9 mouse cellular contexts compared by ENCODE assay signal in the genomic region with DNA sequence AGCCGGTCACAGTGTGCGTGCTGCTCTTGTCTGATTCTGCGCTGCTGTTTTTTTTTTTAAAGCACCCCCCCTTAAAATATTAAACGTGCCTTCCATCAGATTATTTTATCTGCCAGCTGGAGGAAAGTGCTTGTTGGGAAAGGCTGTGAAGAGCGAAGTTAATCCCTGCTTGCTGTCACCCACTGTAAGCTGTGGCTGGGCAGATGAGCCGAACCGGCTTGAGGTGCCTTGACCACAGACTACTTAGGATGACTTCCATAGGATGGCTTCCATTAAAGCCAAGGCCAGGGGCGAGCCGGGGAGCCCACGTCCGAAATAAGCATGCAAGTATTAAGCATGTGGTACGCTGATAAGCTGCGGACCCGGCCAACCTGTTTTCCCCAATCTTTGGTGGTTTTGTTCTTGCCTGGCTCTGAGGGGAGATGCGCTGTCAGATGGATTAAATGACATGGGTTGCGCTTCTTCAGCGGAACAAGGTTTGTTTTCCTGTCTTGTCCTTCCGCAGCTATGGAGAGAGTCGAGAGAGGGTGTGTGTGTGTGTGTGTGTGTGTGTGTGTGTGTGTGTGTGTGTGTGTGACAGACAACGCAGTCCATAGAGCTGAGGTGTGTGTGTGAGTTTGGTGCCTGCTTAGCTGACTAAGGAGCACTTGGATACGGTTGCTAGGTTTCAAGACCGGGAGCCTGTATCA.
DNase-seq lines count a peak whose midpoint lies in the region; ATAC-seq lines count a peak whose summit lies in the region.
"Had no signal": no experiment of that assay in that cellular context is flagged by ENCODE, and none has a peak within 500 bp of the region (broad histone marks: within the 10 kb centered on the region; RNA-seq: fewer than 3 reads in every experiment).

No protein-coding gene starts in this region.

- H3K9me3 ChIP-seq in midbrain, embryonic 11.5 days (ENCODE audit: control insufficient read depth, low read length), result no peaks in the 10 kb centered on the region
- no peaks in the 10 kb centered on the region for H3K9me3 ChIP-seq in midbrain, embryonic 10.5 days (replicated peaks)
- H3K9me3 ChIP-seq in hindbrain, embryonic 16.5 days (ENCODE audit: control insufficient read depth, low read length), result no peaks in the 10 kb centered on the region
- no peaks in the 10 kb centered on the region for H3K9me3 ChIP-seq in midbrain, embryonic 12.5 days
- no peaks in the 10 kb centered on the region for H3K9me3 ChIP-seq in kidney, embryonic 16.5 days (ENCODE audit: low read length)

- H3K4me1 ChIP-seq in midbrain, embryonic 11.5 days (ENCODE audit: control insufficient read depth, insufficient read depth, low read length), result no peaks in the 10 kb centered on the region
- H3K4me1 ChIP-seq in midbrain, embryonic 10.5 days, result peaks cover 11% of the 10 kb centered on the region
- H3K4me1 ChIP-seq in hindbrain, embryonic 16.5 days (ENCODE audit: control insufficient read depth, insufficient read depth, low read depth, low read length), result peaks cover 7% of the 10 kb centered on the region
- H3K4me1 ChIP-seq in midbrain, embryonic 12.5 days, result peaks cover 14% of the 10 kb centered on the region
- no peaks in the 10 kb centered on the region for H3K4me1 ChIP-seq in kidney, embryonic 16.5 days (ENCODE audit: insufficient read depth, low read length)

- no peak overlapping the region for H3K4me2 ChIP-seq in midbrain, embryonic 11.5 days
- H3K4me2 ChIP-seq in hindbrain, embryonic 16.5 days (ENCODE audit: low read length), result peak overlapping the region; percentile 50
- H3K4me2 ChIP-seq in midbrain, embryonic 12.5 days (replicated peaks), result peak overlapping the region; percentile 7; the same call in 1 of the 2 replicates
- H3K4me2 ChIP-seq in kidney, embryonic 16.5 days (replicated peaks; ENCODE audit: low read depth, low read length), result no peak overlapping the region
- H3K4me2 ChIP-seq: lung, embryonic 14.5 days had no signal

- H3K36me3 ChIP-seq in midbrain, embryonic 11.5 days (ENCODE audit: control insufficient read depth, insufficient read depth, low read length), result no peaks in the 10 kb centered on the region
- H3K36me3 ChIP-seq in midbrain, embryonic 10.5 days, result no peaks in the 10 kb centered on the region
- no peaks in the 10 kb centered on the region for H3K36me3 ChIP-seq in hindbrain, embryonic 16.5 days (ENCODE audit: control insufficient read depth, insufficient read depth, low read length)
- H3K36me3 ChIP-seq in midbrain, embryonic 12.5 days, result no peaks in the 10 kb centered on the region
- no peaks in the 10 kb centered on the region for H3K36me3 ChIP-seq in kidney, embryonic 16.5 days (ENCODE audit: insufficient read depth, low read length)

- 79% methylated on average over 22 of the region's 22 CpGs for WGBS in midbrain, embryonic 11.5 days
- 79% methylated on average over 22 of the region's 22 CpGs for WGBS in midbrain, embryonic 10.5 days
- 55% methylated on average over 22 of the region's 22 CpGs for WGBS in hindbrain, embryonic 16.5 days
- 67% methylated on average over 22 of the region's 22 CpGs for WGBS in midbrain, embryonic 12.5 days
- WGBS in kidney, embryonic 16.5 days, result 81% methylated on average over 22 of the region's 22 CpGs

- H3K9ac ChIP-seq in midbrain, embryonic 11.5 days (ENCODE audit: low read length), result no peak overlapping the region
- peak overlapping the region; percentile 41; the same call in 1 of the 2 replicates for H3K9ac ChIP-seq in hindbrain, embryonic 16.5 days (ENCODE audit: low read depth, low read length)
- H3K9ac ChIP-seq in midbrain, embryonic 12.5 days (replicated peaks), result no peak overlapping the region
- no peak overlapping the region for H3K9ac ChIP-seq in kidney, embryonic 16.5 days (replicated peaks; ENCODE audit: low read length)
- H3K9ac ChIP-seq: lung, embryonic 14.5 days had no signal

- no peak overlapping the region for H3K27ac ChIP-seq in midbrain, embryonic 11.5 days (ENCODE audit: low read depth, low read length)
- H3K27ac ChIP-seq in midbrain, embryonic 10.5 days (replicated peaks), result no peak overlapping the region
- H3K27ac ChIP-seq in hindbrain, embryonic 16.5 days (ENCODE audit: low read depth, low read length), result peak overlapping the region; percentile 86
- peak overlapping the region; percentile 67 for H3K27ac ChIP-seq in midbrain, embryonic 12.5 days (replicated peaks)
- no peak overlapping the region for H3K27ac ChIP-seq in kidney, embryonic 16.5 days (ENCODE audit: low read length)

- ATAC-seq in midbrain, embryonic 11.5 days (ENCODE audit: low FRiP score), result 0 out of 2 replicates have a peak, but pooled peaks have one; percentile 57
- peak; percentile 85 for ATAC-seq in hindbrain, embryonic 16.5 days
- no peak for ATAC-seq in midbrain, embryonic 12.5 days (ENCODE audit: low FRiP score, low read depth)
- ATAC-seq in kidney, embryonic 16.5 days (ENCODE audit: low FRiP score, low TSS enrichment), result no peak

- DNase-seq in midbrain, embryonic 11.5 days (ENCODE audit: low spot score, missing footprints), result no peak
- DNase-seq in midbrain, embryonic 10.5 days (ENCODE audit: low spot score), result no peak
- peak; percentile 48 for DNase-seq in right cerebral cortex, postnatal 4 days
- no peak for DNase-seq in kidney, adult 11 months
- no peak for DNase-seq in cerebellum, adult 11 months
- DNase-seq: lung, embryonic 14.5 days had no signal

- H3K4me3 ChIP-seq in midbrain, embryonic 11.5 days (ENCODE audit: low read depth, low read length), result no peak overlapping the region
- H3K4me3 ChIP-seq in midbrain, embryonic 10.5 days, result no peak overlapping the region
- H3K4me3 ChIP-seq in hindbrain, embryonic 16.5 days (ENCODE audit: low read length), result peak overlapping the region; percentile 31
- H3K4me3 ChIP-seq in midbrain, embryonic 12.5 days, result no peak overlapping the region
- H3K4me3 ChIP-seq in kidney, embryonic 16.5 days (ENCODE audit: low read length), result no peak overlapping the region

- H3K27me3 ChIP-seq in midbrain, embryonic 11.5 days (ENCODE audit: control insufficient read depth, insufficient read depth, low read length), result no peaks in the 10 kb centered on the region
- no peaks in the 10 kb centered on the region for H3K27me3 ChIP-seq in midbrain, embryonic 10.5 days (ENCODE audit: low read depth, poor library complexity, severe bottlenecking)
- H3K27me3 ChIP-seq in hindbrain, embryonic 16.5 days (replicated peaks; ENCODE audit: control insufficient read depth, insufficient read depth, low read length), result no peaks in the 10 kb centered on the region
- no peaks in the 10 kb centered on the region for H3K27me3 ChIP-seq in midbrain, embryonic 12.5 days
- no peaks in the 10 kb centered on the region for H3K27me3 ChIP-seq in kidney, embryonic 16.5 days (ENCODE audit: insufficient read depth, low read length)

Comparison
In these comparisons a context has a peak if more than half of its experiments do, and no peak if none do; other contexts are left out.
1. ATAC-seq: peak in midbrain, embryonic 11.5 days (single experiment) and hindbrain, embryonic 16.5 days (single experiment); none in midbrain, embryonic 12.5 days (single experiment) and kidney, embryonic 16.5 days (single experiment).
2. H3K27ac ChIP-seq: peak in hindbrain, embryonic 16.5 days (single experiment) and midbrain, embryonic 12.5 days (single experiment); none in midbrain, embryonic 11.5 days (single experiment), midbrain, embryonic 10.5 days (single experiment) and kidney, embryonic 16.5 days (single experiment).
3. H3K4me2 ChIP-seq: peak in hindbrain, embryonic 16.5 days (single experiment) and midbrain, embryonic 12.5 days (single experiment); none in midbrain, embryonic 11.5 days (single experiment) and kidney, embryonic 16.5 days (single experiment).